Mouse (Mus musculus): Measurements from ENCODE around the gene Dcakd.

Dcakd gene

GRCm38 (mm10) chr11:103005254-103005981, 22.7 kb downstream of the Dcakd start:
- no peak for DNase-seq (ENCODE audit: low spot score)

DNA sequence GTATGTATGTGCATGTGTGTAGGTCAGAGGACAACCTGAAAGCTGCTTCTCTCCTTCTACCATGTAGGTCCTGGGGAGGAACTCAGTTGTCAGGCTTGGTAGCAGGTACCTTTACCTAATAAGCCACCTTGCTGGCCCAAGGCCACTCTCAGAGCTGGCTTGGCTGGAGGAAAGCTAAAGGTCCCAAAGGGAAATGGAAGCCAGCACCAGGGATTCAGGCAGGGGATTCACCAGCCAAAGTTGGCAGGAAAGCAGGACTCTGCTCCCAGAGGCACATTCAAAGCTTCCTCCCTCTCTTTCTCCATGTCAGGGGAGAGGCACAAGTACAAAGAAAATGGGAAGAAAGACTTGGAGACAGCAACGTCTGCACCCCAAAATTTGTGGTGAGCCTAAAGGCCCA, 23.3 kb downstream of the Dcakd start:
- no peak for DNase-seq (ENCODE audit: low spot score)

- DNase-seq (ENCODE audit: low spot score), result peak; percentile 90
Observed at GRCm38 (mm10) chr11:103003210-103003609, 24.9 kb downstream of the Dcakd start.

DNA sequence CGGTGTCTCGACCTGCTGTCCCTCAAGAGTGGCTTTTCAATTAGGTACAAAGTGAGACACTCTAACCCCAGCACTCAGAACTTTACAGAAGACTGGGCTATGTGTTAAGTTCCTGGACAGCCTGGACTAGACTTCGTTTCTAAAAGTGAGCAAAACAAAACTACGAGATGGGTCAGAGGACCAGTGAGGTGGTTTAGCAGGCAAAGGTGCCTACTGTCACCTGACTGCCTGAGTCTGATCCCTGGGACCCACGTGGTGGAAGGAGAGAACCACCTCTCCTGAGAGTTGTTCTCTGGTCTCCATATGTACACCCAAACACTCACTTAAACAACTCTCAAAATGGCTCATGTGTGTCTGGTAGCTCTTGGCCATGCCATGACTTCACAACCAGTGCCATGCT, 27.1 kb downstream of the Dcakd start:
- no peak for DNase-seq (ENCODE audit: low spot score)

DNA sequence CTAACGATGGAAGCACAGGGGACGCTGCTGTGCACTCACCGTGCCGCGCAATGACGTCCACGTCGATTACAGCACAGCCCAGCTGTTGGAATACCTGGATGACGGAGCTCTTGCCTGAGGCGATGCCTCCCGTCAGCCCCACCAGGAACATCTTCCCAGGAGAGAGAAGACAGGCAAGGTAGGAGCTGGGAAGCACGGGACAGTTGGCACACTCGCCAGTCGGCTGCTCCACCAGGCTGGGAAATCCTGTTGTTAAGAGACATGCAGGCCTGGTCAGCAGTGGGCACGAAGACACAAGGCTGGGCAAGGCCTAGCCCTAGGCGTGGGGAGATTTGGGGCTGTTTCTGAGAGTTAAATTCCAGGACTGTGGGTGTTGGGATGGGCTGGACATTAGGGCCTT, 28.0 kb downstream of the Dcakd start:
- DNase-seq (ENCODE audit: low spot score), result no peak

DNA sequence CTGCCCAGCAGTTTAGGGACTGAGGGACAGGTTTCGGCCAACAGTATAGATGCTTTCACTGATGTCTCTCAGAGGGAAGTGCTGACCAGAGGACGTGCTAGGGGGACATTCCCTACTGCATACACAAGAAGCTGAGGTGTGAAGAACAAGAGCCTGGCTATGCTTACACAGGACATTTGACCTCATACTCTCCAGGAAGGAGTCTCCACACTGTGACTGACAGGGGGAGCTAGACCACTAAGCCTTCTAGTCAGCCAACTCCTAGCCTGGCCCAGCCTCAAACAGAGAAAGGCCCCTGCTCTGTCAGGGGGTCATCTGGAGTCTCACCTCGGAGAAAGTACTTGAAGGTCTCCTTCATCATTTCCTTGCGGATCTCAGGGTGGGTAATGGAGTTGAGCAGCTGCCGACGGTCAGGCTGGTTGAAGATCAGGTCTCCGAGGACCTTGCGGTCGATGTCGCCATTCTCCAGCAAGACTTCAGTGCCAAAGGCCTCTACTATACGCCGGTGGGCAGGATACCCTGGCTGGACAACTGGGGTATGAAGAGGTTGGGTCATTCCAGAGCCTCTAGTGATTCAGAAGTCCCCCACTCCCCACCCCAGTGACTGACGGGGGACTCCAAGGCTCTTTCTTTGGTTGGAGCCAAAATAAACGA, 28.7 kb downstream of the Dcakd start:
- DNase-seq (ENCODE audit: low spot score), result no peak

- DNase-seq (ENCODE audit: low spot score), result no peak
Observed at GRCm38 (mm10) chr11:102998577-102999316, 29.4 kb downstream of the Dcakd start.

DNA sequence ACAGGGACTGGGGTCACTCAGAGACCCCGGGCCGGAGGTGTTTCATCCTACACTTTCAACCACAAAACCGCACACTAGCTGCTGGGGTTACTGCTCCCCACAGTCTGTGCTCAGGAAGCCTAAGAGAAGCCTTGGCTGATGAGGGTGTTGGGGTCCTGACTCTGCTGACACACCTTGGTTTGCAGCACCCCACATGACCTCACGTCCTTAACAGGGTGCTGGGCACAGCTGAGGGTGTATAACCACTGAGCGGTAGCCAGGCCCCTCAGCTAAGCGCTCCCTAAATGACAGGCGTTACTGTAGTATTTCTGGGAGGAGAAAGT, 29.9 kb downstream of the Dcakd start:
- DNase-seq (ENCODE audit: low spot score), result no peak

GRCm38 (mm10) chr11:102996991-102997770, 31.0 kb downstream of the Dcakd start:
- DNase-seq (ENCODE audit: low spot score), result no peak

GRCm38 (mm10) chr11:102996385-102996784, 31.7 kb downstream of the Dcakd start:
- DNase-seq (ENCODE audit: low spot score), result peak; percentile 71

- DNase-seq (ENCODE audit: low spot score), result no peak
Observed at GRCm38 (mm10) chr11:102994952-102995351, 33.2 kb downstream of the Dcakd start.

DNA sequence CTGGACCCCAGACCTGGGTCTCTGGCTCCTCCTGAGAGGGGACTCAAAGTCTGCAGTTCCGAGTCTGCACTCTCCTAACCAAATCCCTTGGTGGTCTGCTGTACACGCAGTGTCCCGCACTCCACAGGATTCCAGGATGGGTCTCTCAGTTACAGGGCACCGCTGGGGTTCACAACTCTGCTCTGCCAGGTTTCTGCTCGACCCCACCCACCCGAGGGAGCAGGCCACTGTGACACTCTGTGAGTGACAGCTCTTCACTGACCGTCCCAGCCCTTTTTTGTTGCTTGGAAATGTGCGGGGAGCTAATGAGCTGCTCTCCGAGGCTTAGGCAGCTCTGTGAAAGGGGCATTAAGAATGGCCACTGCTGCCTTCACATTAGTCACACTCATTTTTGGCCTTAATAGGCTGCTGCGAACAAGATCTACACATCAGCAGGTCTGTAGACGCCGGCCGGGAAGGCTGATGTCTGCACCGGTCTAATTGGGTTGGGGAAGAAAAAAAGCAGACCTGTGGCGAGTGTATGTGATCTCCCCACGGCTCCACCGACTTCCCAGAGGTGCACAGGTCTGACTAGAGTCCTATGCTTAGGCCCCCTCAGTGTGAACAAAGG, 34.6 kb downstream of the Dcakd start:
- DNase-seq (ENCODE audit: low spot score), result no peak

GRCm38 (mm10) chr11:102992940-102993339, 35.2 kb downstream of the Dcakd start:
- DNase-seq (ENCODE audit: low spot score), result peak; percentile 75

DNA sequence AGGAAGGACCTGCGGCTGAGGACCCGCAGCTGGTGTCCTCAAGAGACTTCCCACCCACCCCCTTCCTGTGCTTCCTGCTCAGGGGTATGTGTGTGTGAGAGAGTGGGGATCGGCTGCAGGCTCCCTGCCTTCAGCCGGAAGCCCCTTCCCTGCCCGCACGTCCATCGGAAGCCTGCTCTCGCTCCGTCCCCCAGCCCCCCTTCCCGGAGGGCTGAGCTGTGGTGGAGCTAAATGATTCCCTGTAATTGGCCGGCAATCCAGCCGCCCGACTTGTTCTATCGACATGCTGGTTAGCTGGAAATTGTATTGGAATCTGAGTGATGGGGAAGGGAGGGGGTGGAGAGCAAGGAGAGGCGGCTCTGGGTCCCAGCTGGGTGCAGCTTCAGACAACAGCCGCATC, 36.5 kb downstream of the Dcakd start:
- no peak for DNase-seq (ENCODE audit: low spot score)

- peak; percentile 38 for DNase-seq (ENCODE audit: low spot score)
Observed at GRCm38 (mm10) chr11:102990152-102990663, 37.9 kb downstream of the Dcakd start.

DNA sequence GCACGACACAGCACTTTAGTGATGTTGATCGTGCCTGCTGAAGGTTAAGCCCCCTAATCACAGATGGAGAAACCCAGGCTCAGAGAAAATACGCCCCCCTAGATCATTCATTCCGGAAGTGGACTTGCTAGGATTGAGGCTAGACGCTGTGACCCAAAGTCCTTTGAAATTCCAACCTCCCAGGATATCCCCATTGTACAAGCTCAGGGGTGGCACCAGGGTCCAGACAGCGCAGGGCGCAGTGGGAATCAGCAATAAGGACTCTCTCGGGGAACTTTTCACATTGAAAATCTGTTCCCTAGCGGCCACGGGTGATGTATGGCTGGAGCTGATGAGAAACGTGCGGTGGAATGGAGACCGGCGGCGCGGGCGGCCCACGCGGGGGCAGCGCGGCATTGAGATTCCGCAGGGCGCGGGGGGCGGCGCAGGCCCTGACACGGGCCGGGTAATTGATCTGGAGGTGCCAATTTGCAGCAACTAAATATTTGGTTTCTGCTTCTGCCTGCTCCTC, 38.4 kb downstream of the Dcakd start:
- DNase-seq (ENCODE audit: low spot score), result no peak

GRCm38 (mm10) chr11:102985160-102985559, 43.0 kb downstream of the Dcakd start:
- no peak for DNase-seq (ENCODE audit: low spot score)

DNA sequence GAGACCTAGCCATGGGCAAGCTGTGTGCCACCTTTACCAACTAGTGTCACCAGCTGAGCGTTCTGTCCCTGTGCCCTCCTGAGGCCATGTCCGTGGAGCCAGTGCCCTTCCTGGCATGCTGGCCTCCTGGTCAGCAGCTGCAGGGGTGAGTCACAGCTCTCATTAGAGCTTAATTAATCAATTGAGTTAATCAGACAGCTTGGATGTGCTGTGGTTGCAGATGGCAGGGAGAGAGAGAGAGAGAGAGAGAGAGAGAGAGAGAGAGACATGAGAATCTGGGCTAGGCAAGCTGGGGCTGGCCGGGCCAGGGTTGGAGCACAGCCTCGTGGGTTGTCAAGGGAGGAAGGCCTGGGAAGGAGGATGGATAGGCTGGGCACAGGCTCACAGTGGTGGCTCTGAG, 43.5 kb downstream of the Dcakd start:
- no peak for DNase-seq (ENCODE audit: low spot score)

DNA sequence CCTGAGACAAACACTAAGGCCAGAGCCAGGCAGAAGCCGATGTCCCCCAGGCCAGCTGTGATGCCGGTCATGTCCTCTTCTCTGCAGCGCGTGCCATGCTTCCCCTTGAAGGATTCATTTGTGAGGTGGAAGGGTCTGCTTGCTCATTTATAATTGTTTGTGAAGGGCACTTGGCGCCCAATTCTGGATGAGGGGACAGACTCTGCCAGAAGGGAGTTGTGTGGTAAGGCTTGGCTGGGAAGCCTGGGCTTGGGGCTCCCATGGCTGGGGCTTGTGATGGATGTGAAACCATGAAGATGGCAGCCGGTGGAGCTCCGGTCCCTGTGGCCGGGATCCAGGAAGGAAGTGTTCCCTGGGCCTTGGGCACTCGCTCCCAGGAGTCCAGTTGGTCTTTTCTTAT, 44.0 kb downstream of the Dcakd start:
- no peak for DNase-seq (ENCODE audit: low spot score)

DNA sequence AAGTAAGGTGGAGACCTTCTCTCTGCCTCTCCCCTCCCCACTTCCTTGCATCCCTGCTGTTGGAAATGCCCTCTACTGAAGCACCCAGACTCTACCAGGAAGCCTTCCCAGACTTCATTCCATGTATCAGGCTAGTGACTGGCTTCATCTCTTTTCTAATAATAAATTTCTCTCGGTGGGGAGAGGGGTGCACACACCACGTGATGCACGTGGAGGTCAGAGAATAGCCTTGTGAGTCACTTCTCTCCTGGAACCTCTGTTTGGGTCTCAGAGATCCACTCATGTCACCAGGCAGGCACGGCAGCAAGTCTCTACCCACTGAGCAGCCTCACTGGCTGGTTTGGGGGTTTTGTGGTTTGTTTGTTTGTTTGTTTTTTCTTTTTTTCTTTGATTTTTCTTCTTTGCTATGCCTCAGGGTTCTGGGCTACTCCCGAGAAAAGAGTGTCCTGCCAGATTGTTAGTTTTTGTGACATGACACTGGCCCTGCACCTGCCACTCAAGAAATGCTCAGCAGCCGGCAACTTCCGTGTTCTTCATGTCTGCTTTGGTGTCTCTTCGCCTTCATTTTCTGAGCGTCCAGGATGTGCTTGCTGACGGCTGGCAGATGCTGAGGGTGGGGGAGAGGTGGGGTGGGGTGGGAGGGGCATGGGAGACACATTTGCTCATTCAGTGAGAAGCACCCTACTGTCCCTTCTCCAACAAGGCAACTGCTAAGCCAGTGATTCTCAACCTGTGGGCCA, 46.8 kb downstream of the Dcakd start:
- no peak for DNase-seq (ENCODE audit: low spot score)

Measured in urinary bladder, postnatal 14 days (tissue).